Mouse (Mus musculus) gastrocnemius, adult 2 months (tissue): Measurements from ENCODE around the gene Cdkal1. TPM values are rescaled to one million over a fixed set of nuclear protein-coding genes. Genes with fewer than 3 reads are reported as not detected.
A peak's percentile ranks its signal among the peaks of the same experiment; 100 is the strongest.

ENCODE experiments used
- DNase-seq: peaks from one replicate; pipeline ENCODE4 v3.0.0; 2022
- H3K27ac ChIP-seq: fragments of 200-600 bp; 2 replicates; pipeline ENCODE4 v1.8.1; 2022; ENCODE audit warnings: mild to moderate bottlenecking
- H3K4me3 ChIP-seq: fragments of 200-600 bp; 2 replicates; pipeline ENCODE4 v1.8.1; 2022; ENCODE audit warnings: mild to moderate bottlenecking, moderate library complexity
- CTCF ChIP-seq: fragments of 200-600 bp; IDR thresholded peaks from 2 replicates; pipeline ENCODE4 v1.8.1; 2022; ENCODE audit warnings: antibody characterized with exemption, mild to moderate bottlenecking, moderate library complexity
- intact Hi-C: fragments of 180-260 bp; cut with DNase I; formaldehyde crosslinking; loops from one replicate; pipeline ENCODE4 v1.15.1; 2025
- total RNA-seq, 2 experiments: library from RNA; stranded (reverse); gene quantifications; 2 replicates each; pipeline ENCODE4 v1.2.3; 2021

The Cdkal1 gene
- total RNA-seq, 2 experiments from 2014 or later: 35.4 to 35.5 TPM

GRCm38 (mm10) chr13:29831126-29831525 lies 24.3 kb downstream of the Cdkal1 start:
- TF ChIP-seq CTCF: no peak
- DNase-seq: no peak
- Histone ChIP-seq H3K27ac (no peak overlapping the region), H3K4me3 (no peak overlapping the region)
- intact Hi-C loops: loop anchor here (5.0 to 10.0 kb wide), 3 partner anchors 229 to 1416 kb away; no protein-coding TSS in a partner anchor

- no peak for TF ChIP-seq CTCF
- intact Hi-C loops: no loop called here
- no peak overlapping the region for H3K4me3 ChIP-seq
- DNase-seq: no peak
- no peak overlapping the region for H3K27ac ChIP-seq
Observed at GRCm38 (mm10) chr13:29828032-29828431, 27.4 kb downstream of the Cdkal1 start.

GRCm38 (mm10) chr13:29826469-29826868 lies 29.0 kb downstream of the Cdkal1 start:
- H3K4me3 ChIP-seq: no peak overlapping the region
- DNase-seq: no peak
- no peak overlapping the region for H3K27ac ChIP-seq
- TF ChIP-seq CTCF: no peak
- intact Hi-C loops: no loop called here

GRCm38 (mm10) chr13:29826041-29826440 lies 29.4 kb downstream of the Cdkal1 start:
- no peak for DNase-seq
- intact Hi-C loops: no loop called here
- no peak overlapping the region for H3K4me3 ChIP-seq
- H3K27ac ChIP-seq: no peak overlapping the region
- TF ChIP-seq CTCF: no peak

GRCm38 (mm10) chr13:29824797-29825196 lies 30.7 kb downstream of the Cdkal1 start:
- TF ChIP-seq CTCF: no peak
- intact Hi-C loops: no loop called here
- Histone ChIP-seq H3K4me3 (no peak overlapping the region; the same call in 1 of the 2 replicates), H3K27ac (peak overlapping the region; percentile 51; the same call in 1 of the 2 replicates)
- peak; percentile 23 for DNase-seq

- no peak for TF ChIP-seq CTCF
- Histone ChIP-seq H3K4me3 (no peak overlapping the region), H3K27ac (no peak overlapping the region)
- DNase-seq: no peak
- intact Hi-C loops: no loop called here
Observed at GRCm38 (mm10) chr13:29824326-29824725, 31.1 kb downstream of the Cdkal1 start.

GRCm38 (mm10) chr13:29823906-29824305 lies 31.6 kb downstream of the Cdkal1 start:
- no peak for DNase-seq
- Histone ChIP-seq H3K27ac (no peak overlapping the region), H3K4me3 (no peak overlapping the region)
- no peak; the same call in 1 of the 2 replicates for TF ChIP-seq CTCF
- intact Hi-C loops: no loop called here

- intact Hi-C loops: no loop called here
- Histone ChIP-seq H3K4me3 (no peak overlapping the region), H3K27ac (no peak overlapping the region)
- no peak for DNase-seq
- TF ChIP-seq CTCF: no peak
Observed at GRCm38 (mm10) chr13:29823487-29823886, 32.0 kb downstream of the Cdkal1 start.

GRCm38 (mm10) chr13:29819910-29820583 lies 35.4 kb downstream of the Cdkal1 start:
- DNase-seq: no peak
- intact Hi-C loops: no loop called here
- TF ChIP-seq CTCF: no peak
- no peak overlapping the region for H3K27ac ChIP-seq
- no peak overlapping the region for H3K4me3 ChIP-seq

GRCm38 (mm10) chr13:29819147-29819546 lies 36.3 kb downstream of the Cdkal1 start:
- no peak for DNase-seq
- Histone ChIP-seq H3K27ac (no peak overlapping the region), H3K4me3 (no peak overlapping the region)
- TF ChIP-seq CTCF: peak; percentile 32; the same call in 1 of the 2 replicates
- intact Hi-C loops: no loop called here

GRCm38 (mm10) chr13:29818314-29818713 lies 37.2 kb downstream of the Cdkal1 start:
- Histone ChIP-seq H3K27ac (no peak overlapping the region), H3K4me3 (no peak overlapping the region)
- no peak for DNase-seq
- intact Hi-C loops: no loop called here
- no peak for TF ChIP-seq CTCF

GRCm38 (mm10) chr13:29810780-29811179 lies 44.7 kb downstream of the Cdkal1 start:
- no peak overlapping the region for H3K4me3 ChIP-seq
- intact Hi-C loops: no loop called here
- no peak for DNase-seq
- H3K27ac ChIP-seq: no peak overlapping the region
- TF ChIP-seq CTCF: no peak

GRCm38 (mm10) chr13:29808383-29808782 lies 47.1 kb downstream of the Cdkal1 start:
- intact Hi-C loops: no loop called here
- H3K4me3 ChIP-seq: no peak overlapping the region
- no peak for TF ChIP-seq CTCF
- H3K27ac ChIP-seq: no peak overlapping the region
- no peak for DNase-seq

- Histone ChIP-seq H3K27ac (no peak overlapping the region), H3K4me3 (no peak overlapping the region)
- no peak for TF ChIP-seq CTCF
- intact Hi-C loops: no loop called here
- DNase-seq: no peak
Observed at GRCm38 (mm10) chr13:29807930-29808329, 47.5 kb downstream of the Cdkal1 start.
